Mouse (Mus musculus) adrenal gland, postnatal 14 days (tissue): Measurements from ENCODE around the gene Mndal. TPM values are rescaled to one million over a fixed set of nuclear protein-coding genes. Genes with fewer than 3 reads are reported as not detected.

ENCODE experiments used
- total RNA-seq: library from RNA; stranded (reverse); gene quantifications from 2 replicates; pipeline ENCODE4 v1.2.3, GENCODE M21; 2021

Mndal gene
- total RNA-seq, 1 experiment from 2014 or later = 11.5 TPM

Other genes starting within 250 kb of the Mndal start
- 3.6 and 6.6 TPM in 2 replicates for gene Ifi207, start 200.7 kb downstream of the Mndal start, total RNA-seq
- gene Ifi204, start 175.5 kb downstream of the Mndal start, total RNA-seq = 3.6 and 6.3 TPM in 2 replicates
- gene Ifi211, start 29.4 kb downstream of the Mndal start, total RNA-seq = 2.1 and 2.7 TPM in 2 replicates
- 10.1 and 20.6 TPM in 2 replicates for gene Ifi203, start 181 bp upstream of the Mndal start, total RNA-seq
- not detected in 2 replicates for gene Ifi202b, start 40.3 kb upstream of the Mndal start, total RNA-seq
- gene Ifi205, start 89.3 kb upstream of the Mndal start, total RNA-seq = 2.6 and 6.6 TPM in 2 replicates
- not detected in 2 replicates for gene Olfr433, start 98.2 kb upstream of the Mndal start, total RNA-seq
- gene Olfr432, start 106.7 kb upstream of the Mndal start, total RNA-seq = not detected in 2 replicates
- not detected in 2 replicates for gene Olfr430, start 124.1 kb upstream of the Mndal start, total RNA-seq
- gene Olfr429, start 141.8 kb upstream of the Mndal start, total RNA-seq = not detected in 2 replicates
- gene Olfr427, start 154.4 kb upstream of the Mndal start, total RNA-seq = not detected in 2 replicates
- not detected in 2 replicates for gene Olfr231, start 178.7 kb upstream of the Mndal start, total RNA-seq
- not detected in 2 replicates for gene Olfr424, start 189.0 kb upstream of the Mndal start, total RNA-seq
- gene Olfr420, start 213.1 kb upstream of the Mndal start, total RNA-seq = not detected in 2 replicates
- gene Spta1, start 230.3 kb upstream of the Mndal start, total RNA-seq = 4.7 and 8.0 TPM in 2 replicates